Mouse (Mus musculus) erythroid progenitor cell, adult 5-6 weeks (primary cell): ENCODE data around the gene Rnf115. TPM values are rescaled to one million over a fixed set of nuclear protein-coding genes. Genes with fewer than 3 reads are reported as not detected.

Experiments used
- ATAC-seq: replicated peaks from 2 replicates; pipeline ENCODE4 v1.8.0; 2016; ENCODE audit warnings: moderate number of reproducible peaks, mild to moderate bottlenecking, moderate TSS enrichment, inconsistent platforms; ENCODE audit not compliant: poor library complexity, low FRiP score, severe bottlenecking
- total RNA-seq, 2 experiments: library from RNA; stranded (forward) in 1 of 2; stranded (reverse) in 1 of 2; fragments of 150-400 nt in 1 of 2; fragments of 186-747, 209-891 nt in 1 of 2; gene quantifications; 2 replicates each; pipeline versions ENCODE4 v1.2.3 to v1.2.4; 2015 to 2017; ENCODE audit warnings: low replicate concordance in 2 of 2

The Rnf115 gene
- total RNA-seq, 2 experiments from 2014 or later: 32.7 to 45.3 TPM

DNA sequence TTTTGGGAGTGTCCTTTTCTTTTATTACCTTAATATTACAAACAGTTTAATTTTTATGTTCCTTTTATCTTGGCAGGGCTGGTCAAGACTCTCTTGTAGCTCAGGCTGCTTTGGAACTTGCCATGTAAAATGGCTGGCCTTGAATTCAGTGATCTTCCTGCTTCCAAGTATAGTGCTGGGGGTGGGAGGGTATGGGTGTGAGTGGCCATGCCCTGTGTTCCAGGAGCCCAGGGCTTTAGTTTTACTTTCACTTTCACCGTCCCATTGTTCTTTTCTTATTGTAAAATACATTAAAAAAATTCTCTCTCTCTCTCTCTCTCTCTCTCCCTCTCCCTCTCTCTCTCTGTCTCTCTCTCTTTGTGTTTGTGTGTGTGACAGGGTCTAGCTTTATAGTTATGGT, 37.1 kb downstream of the Rnf115 start:
- no peak for ATAC-seq

GRCm38 (mm10) chr3:96769971-96770370, 42.5 kb downstream of the Rnf115 start:
- no peak for ATAC-seq

DNA sequence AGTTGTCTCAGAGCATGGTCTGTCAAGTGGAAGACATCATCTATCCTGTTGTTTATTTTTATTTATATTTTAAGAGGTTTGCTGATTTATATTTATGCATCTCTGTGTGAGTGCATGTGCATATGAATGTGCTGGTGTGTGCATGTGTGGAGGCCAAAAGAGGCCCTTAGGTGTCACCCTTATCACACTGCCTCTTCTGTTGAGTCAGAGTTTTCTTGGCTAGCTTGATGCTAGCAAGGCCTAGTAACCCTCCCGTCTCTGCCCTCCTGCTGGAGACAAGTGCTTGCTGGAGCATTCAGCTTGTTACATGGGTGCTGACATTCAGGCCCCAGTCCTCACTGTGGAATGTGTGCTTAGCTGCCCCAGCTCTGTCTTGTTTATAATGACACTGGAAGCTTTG, 45.5 kb downstream of the Rnf115 start:
- ATAC-seq: no peak

- ATAC-seq: no peak
Measured at GRCm38 (mm10) chr3:96777120-96777519, 49.7 kb downstream of the Rnf115 start.

DNA sequence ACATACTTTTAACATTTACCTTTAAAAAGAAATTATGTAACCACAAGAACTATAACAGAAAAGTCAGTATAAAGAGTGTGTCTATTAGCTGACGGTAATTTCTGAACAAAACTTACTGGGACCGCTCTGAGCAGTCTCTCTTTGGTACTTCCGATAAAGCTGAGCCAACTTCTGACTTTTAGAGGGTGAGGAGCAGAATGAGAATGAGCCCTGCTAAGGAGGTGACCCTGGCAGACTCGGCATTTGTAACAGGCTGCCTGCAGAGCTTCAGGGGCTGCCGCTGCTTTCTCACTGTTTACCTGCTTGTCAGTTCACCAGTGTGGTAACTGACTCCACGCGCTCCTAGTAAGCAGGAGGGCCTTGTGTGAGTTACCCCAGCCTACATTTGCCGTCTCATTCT, 54.8 kb downstream of the Rnf115 start:
- no peak for ATAC-seq

- no peak for ATAC-seq
Measured at GRCm38 (mm10) chr3:96787784-96788183, 60.3 kb downstream of the Rnf115 start.

DNA sequence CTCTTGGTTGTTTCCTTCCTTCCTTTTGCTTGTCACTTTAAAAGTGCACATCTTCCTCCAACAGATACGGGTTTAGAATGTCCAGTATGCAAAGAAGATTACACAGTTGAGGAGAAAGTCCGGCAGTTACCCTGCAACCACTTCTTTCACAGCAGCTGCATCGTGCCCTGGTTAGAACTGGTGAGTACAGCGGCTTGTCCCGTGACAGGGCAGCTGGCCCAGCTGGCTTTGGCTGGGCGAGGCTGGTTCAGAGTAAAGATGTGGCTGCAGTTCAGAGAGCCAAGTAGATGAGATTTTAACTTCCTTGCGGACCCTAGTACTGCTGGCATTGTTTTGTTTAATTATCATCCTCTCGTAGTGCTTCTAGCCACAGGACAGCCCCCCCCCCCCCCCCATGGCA, 61.0 kb downstream of the Rnf115 start:
- ATAC-seq: no peak

DNA sequence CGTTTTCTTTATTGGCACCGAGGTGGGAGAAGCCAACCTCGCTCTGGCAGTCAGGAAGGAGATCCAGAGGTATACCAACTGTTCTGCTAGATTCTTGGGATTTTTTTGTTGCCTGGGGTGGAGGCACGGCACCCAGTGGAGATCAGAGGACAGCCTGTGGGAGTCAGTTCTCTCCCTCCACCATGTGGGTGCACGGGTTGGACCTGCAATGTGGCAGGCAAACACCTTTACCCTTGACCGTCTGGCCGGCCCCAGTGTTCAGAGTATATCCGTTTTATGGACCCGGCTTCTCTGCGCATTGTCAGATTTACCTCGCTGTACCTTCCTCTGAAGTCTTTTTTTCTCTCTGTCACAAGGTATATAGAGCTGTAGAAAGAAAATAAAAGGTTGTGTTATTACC, 72.8 kb downstream of the Rnf115 start:
- ATAC-seq: no peak

DNA sequence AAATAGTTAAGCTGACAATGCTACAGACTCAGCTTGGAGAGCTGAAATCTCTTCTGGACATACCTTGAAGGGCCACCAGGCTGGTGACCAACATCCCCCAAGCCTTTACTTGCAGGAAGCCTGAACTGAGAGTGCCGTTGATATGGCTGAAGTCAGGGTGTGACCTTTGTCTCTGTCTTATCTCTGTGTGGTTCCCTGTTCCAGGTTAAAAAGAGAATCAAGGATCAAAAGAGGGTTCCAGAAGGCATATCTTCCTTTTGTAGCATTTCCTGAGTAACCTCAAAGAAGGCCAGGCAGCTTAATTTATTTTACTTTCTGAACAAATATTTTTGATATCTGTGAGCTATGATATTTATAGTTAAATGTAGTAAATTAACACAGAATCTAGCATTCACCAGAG, 74.8 kb downstream of the Rnf115 start:
- ATAC-seq: no peak

GRCm38 (mm10) chr3:96808136-96808535, 80.7 kb downstream of the Rnf115 start:
- no peak for ATAC-seq

GRCm38 (mm10) chr3:96808651-96809050, 81.2 kb downstream of the Rnf115 start:
- ATAC-seq: no peak

DNA sequence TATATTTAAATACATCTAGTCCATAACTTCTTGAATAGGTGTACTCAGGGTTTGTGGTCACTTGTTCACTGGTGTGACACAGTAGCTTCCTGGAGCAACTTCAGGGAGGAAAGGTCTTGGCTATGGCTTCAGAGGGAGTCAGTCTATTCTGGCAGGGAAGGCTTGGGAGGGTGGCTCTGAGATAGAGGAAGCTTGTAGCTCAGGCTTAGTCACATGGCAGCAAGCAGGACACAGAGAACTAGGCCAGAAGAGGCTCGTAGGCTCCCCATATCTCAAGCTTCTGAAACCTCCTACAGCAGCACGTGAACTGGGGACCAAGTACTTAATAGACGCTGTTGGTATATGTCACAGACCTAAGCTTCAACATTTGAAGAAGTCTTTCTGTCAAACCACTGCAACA, 83.8 kb downstream of the Rnf115 start:
- ATAC-seq: no peak

DNA sequence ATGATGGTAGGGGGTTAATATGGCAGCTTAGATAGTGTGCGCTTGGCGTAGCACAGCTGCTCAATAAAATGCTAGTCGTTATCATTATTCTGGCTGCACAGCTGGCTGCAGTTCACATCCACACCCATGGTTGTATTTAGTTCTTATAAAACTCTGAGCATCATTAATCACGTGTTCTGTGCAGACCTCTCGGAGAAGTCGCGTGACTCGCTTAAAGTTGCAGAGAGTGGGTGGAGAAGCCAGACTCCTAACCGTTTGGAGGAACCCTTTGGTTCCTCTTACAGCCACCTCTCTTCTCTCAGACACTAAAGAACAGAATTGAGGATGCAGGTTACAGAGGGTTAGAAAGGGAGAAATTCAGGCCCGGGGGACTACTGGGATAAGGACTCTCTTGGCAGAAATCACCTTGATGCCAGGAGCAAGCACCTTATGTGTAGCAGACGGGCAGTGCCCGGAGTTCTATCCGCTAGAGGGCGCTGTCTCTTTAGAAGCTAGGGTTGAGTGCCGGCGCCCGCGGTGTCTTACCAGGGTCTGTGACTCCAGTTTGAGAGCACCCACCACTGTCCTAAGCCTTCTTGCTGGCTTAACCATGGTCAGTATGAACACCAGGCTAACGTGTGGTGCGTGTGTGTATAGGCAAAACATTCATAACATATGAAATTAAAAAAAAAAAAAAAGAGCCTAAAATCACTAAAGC, 85.1 kb downstream of the Rnf115 start:
- peak; percentile 52; the same call in 1 of the 2 replicates for ATAC-seq

DNA sequence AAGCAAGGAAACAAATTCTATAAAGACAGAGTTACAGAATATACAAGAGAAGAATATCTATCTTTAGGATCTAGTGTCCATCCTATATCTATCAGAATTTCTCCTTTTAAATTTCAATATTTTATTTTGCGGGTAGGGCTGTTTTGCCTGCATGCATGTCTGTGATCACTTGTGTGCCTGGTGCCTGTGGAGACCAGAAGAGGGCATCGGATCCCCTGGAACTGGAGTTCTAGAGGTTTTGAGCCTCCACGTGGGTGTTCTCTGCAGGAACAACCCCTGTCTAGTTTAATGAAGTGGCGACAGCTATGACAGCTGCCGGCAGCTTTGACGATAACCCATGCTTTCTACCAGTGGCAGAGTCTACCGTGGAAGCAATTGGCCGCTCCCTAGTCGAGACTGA, 85.6 kb downstream of the Rnf115 start:
- ATAC-seq: no peak

GRCm38 (mm10) chr3:96813591-96814244, 86.3 kb downstream of the Rnf115 start:
- no peak for ATAC-seq

DNA sequence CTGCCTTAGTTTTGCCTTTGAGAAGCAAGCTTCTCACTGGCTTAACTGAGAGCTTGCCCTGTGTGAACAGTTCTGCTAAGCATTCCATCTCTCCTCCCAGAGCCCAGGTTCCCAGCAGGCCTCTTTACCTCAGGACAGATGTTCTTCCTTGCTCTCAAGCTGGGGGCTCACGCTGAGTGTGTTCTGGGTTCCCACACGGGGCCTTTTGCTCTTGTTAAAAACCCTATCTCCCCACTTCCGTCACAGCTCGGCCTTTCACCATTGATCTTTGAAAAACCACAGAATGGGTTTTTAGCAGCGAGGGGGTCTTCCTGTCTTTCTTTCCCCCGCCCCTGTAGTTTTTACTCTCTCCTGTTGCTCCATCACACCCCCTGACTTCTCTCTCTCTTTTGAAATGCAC, 86.9 kb downstream of the Rnf115 start:
- no peak for ATAC-seq

GRCm38 (mm10) chr3:96820116-96820915, 92.9 kb downstream of the Rnf115 start:
- no peak for ATAC-seq

DNA sequence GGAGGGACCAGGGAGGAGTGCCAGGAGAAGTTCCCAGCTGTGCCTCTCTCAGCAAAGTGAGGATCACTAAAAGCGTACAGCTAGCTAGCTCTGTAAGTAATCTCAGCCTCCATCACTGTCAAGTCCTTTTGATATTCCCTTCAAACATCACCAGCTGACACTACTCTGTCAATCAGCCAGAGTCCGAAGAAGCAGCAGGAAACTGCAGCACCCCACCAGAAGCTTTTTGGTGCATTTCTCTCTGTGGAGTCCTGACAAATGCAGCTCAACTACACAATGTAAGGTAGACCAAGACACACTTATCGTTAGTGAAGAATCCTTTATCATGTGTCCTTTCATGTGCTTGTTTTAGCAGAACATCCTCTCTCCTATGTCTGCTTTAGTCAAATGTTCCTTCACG, 94.1 kb downstream of the Rnf115 start:
- no peak for ATAC-seq

DNA sequence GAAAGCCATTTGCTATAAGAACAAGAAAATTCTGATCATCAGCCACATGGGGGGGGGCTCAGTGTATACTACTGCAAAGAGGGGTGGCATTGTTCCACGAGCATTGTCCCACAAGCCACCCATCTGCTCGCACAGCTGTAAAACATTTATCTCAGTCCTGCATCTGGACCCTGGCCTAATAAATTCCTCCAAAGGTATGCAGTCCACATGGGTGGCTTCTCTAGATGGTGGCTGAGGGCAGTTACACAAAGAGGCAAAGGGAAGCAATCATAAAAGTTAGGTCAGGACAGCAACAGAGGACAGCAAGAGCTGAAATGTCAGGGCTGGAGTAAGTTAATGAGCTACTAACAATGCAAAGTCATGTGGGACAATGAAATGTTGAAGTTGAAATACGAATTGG, 96.2 kb downstream of the Rnf115 start:
- no peak for ATAC-seq

DNA sequence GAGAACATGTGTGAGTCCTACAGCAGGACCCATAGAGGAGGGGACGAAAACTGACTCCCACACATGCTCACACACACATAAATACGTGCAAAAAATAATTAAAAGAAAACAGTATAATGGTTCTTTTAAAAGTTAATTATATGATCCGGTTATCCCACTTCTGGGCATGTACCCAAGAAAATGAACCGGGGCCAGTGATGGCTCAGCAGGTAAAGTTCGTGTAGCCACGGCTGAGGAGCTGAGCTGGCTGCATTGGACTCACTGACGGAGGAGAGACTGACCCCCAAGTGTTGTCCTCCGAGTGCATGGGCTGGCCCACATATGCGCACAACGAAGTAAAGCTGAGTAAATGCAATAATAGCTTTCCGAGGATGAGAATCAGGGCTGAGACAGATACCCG, 97.2 kb downstream of the Rnf115 start:
- no peak for ATAC-seq

- no peak for ATAC-seq
Measured at GRCm38 (mm10) chr3:96825261-96825660, 97.8 kb downstream of the Rnf115 start.
